Mouse (Mus musculus) ES-E14 (cell line): ENCODE measurements around the gene Cuta.

Experiments used
- CHD2 ChIP-seq: IDR thresholded peaks from 2 replicates; pipeline ENCODE4 v1.6.1; 2014; ENCODE audit warnings: mild to moderate bottlenecking, low read depth, low read length, inconsistent platforms
- HCFC1 ChIP-seq: IDR thresholded peaks from 2 replicates; pipeline ENCODE4 v1.6.1; 2012; ENCODE audit warnings: low read length, inconsistent platforms, borderline replicate concordance; ENCODE audit not compliant: insufficient read depth
- MAFK ChIP-seq: IDR thresholded peaks from 2 replicates; pipeline ENCODE4 v1.6.1; 2014; ENCODE audit warnings: mild to moderate bottlenecking, low read depth, low read length, inconsistent platforms; ENCODE audit not compliant: insufficient read depth
- ZC3H11A ChIP-seq: IDR thresholded peaks from 2 replicates; pipeline ENCODE4 v1.6.1; 2012; ENCODE audit warnings: low read depth, mild to moderate bottlenecking, inconsistent platforms, low read length, borderline replicate concordance
- ZNF384 ChIP-seq: IDR thresholded peaks from 2 replicates; pipeline ENCODE4 v1.6.1; 2012; ENCODE audit warnings: low read depth, low read length, inconsistent platforms

- TF ChIP-seq ZC3H11A, result no peak
- TF ChIP-seq CHD2, result no peak
- no peak for TF ChIP-seq MAFK
- no peak for TF ChIP-seq ZNF384
- no peak for TF ChIP-seq HCFC1
Measured at GRCm38 (mm10) chr17:26900916-26901315, 38.5 kb downstream of the Cuta start.
